Mouse (Mus musculus) hindbrain, embryonic 14.5 days (tissue): ENCODE results near the gene Rasgef1a. TPM values are rescaled to one million over a fixed set of nuclear protein-coding genes. Genes with fewer than 3 reads are reported as not detected.

Experiments used
- ATAC-seq: fragments of 200-750 bp; cut with Nextera tagmentation; 2 replicates; pipeline ENCODE4 v1.8.0; 2017; ENCODE audit warnings: moderate number of reproducible peaks, mild to moderate bottlenecking, moderate TSS enrichment, moderate library complexity; ENCODE audit not compliant: low FRiP score
- DNase-seq: peaks from one replicate; pipeline ENCODE4 v3.0.0-alpha.2; 2015; ENCODE audit warnings: low spot score
- H3K27ac ChIP-seq: fragments of 300-500 bp; sonication (generic); 2 replicates; pipeline ENCODE4 v1.5.1; 2014; ENCODE audit warnings: mild to moderate bottlenecking, moderate library complexity
- H3K27me3 ChIP-seq: fragments of 300-500 bp; sonication (generic); 2 replicates; pipeline ENCODE4 v1.6.1; 2014; ENCODE audit warnings: mild to moderate bottlenecking, low read length, mixed read lengths; ENCODE audit not compliant: control insufficient read depth, insufficient read depth
- H3K36me3 ChIP-seq: fragments of 300-500 bp; sonication (generic); replicated peaks from 2 replicates; pipeline ENCODE4 v1.6.1; 2014; ENCODE audit not compliant: control insufficient read depth, insufficient read depth
- H3K4me1 ChIP-seq: fragments of 300-500 bp; sonication (generic); replicated peaks from 2 replicates; pipeline ENCODE4 v1.6.1; 2014; ENCODE audit warnings: antibody characterized with exemption, low read length, mixed read lengths; ENCODE audit not compliant: control insufficient read depth, insufficient read depth
- H3K4me2 ChIP-seq: fragments of 300-500 bp; sonication (generic); replicated peaks from 2 replicates; pipeline ENCODE4 v1.6.1; 2014; ENCODE audit warnings: mild to moderate bottlenecking, moderate library complexity
- H3K4me3 ChIP-seq: fragments of 300-500 bp; sonication (generic); replicated peaks from 2 replicates; pipeline ENCODE4 v1.5.1; 2014; ENCODE audit warnings: mild to moderate bottlenecking, low read length
- H3K9ac ChIP-seq: fragments of 300-500 bp; sonication (generic); 2 replicates; pipeline ENCODE4 v1.6.1; 2014
- H3K9me3 ChIP-seq: fragments of 300-500 bp; sonication (generic); 2 replicates; pipeline ENCODE4 v1.6.1; 2016; ENCODE audit warnings: low read length; ENCODE audit not compliant: control insufficient read depth
- WGBS: fragments of 180-500 bp; shearing (Covaris S2); extraction: QIAGEN DNeasy Blood & Tissue Kit; methylation state at CpG from one replicate; pipeline ENCODE4 v1.1.7; 2014; 5-methylcytosine and 5-hydroxymethylcytosine counted together
- polyA plus RNA-seq: library from polyadenylated mRNA; unstranded; fragments of >200 nt; fragmentation: Nextera tagmentation; extraction: Ambion mirVana; gene quantifications from 2 replicates; pipeline ENCODE4 v1.2.1, GENCODE M21; 2014

Rasgef1a gene
- polyA plus RNA-seq, result 1.5 and 2.3 TPM in 2 replicates

GRCm38 (mm10) chr6:118010756-118011615 lies at the start of gene Rasgef1a:
Gene Rasgef1a (plus strand): TSS chr6:118011438.
- no peak for DNase-seq

GRCm38 (mm10) chr6:117963201-117963600 lies 48.0 kb upstream of the Rasgef1a start:
- Histone ChIP-seq H3K9me3 (no peaks in the 10 kb centered on the region), H3K4me1 (no peaks in the 10 kb centered on the region), H3K27me3 (no peaks in the 10 kb centered on the region), H3K4me3 (no peak overlapping the region), H3K4me2 (no peak overlapping the region), H3K9ac (no peak overlapping the region), H3K27ac (no peak overlapping the region), H3K36me3 (no peaks in the 10 kb centered on the region)
- 89% methylated on average over 3 of the region's 3 CpGs for WGBS
- ATAC-seq (no peak), DNase-seq (no peak)

More at GRCm38 (mm10) chr6:118010756-118011615, at the start of gene Rasgef1a:
- Histone ChIP-seq H3K4me2 (peak within 1 kb of the TSS; percentile 79), H3K4me3 (peak within 1 kb of the TSS; percentile 54), H3K4me1 (peaks cover 4% of the 10 kb centered on the region), H3K27ac (no peak within 1 kb of the TSS), H3K36me3 (no peaks in the 10 kb centered on the region), H3K27me3 (peaks cover 25% of the 10 kb centered on the region), H3K9me3 (no peaks in the 10 kb centered on the region), H3K9ac (peak within 1 kb of the TSS; percentile 65)
- ATAC-seq, result peak; percentile 54
- WGBS, result 14% methylated on average over 50 of the region's 70 CpGs

- DNase-seq (no peak), ATAC-seq (no peak)
Observed at GRCm38 (mm10) chr6:117966729-117967128, 44.5 kb upstream of the Rasgef1a start.

GRCm38 (mm10) chr6:117987173-117987572 lies 24.1 kb upstream of the Rasgef1a start:
- no peak overlapping the region for H3K4me3 ChIP-seq
- DNase-seq, result no peak
- H3K4me2 ChIP-seq, result no peak overlapping the region
- H3K9ac ChIP-seq, result no peak overlapping the region
- no peaks in the 10 kb centered on the region for H3K4me1 ChIP-seq
- ATAC-seq, result no peak
- no peak overlapping the region for H3K27ac ChIP-seq
- H3K27me3 ChIP-seq, result no peaks in the 10 kb centered on the region
- WGBS, result 64% methylated on average over 5 of the region's 5 CpGs
- no peaks in the 10 kb centered on the region for H3K9me3 ChIP-seq
- no peaks in the 10 kb centered on the region for H3K36me3 ChIP-seq

More at GRCm38 (mm10) chr6:117966729-117967128, 44.5 kb upstream of the Rasgef1a start:
- no peak overlapping the region for H3K27ac ChIP-seq
- no peaks in the 10 kb centered on the region for H3K9me3 ChIP-seq
- H3K27me3 ChIP-seq, result no peaks in the 10 kb centered on the region
- no peak overlapping the region for H3K4me2 ChIP-seq
- WGBS, result 61% methylated on average over 9 of the region's 9 CpGs
- H3K9ac ChIP-seq, result no peak overlapping the region
- no peaks in the 10 kb centered on the region for H3K4me1 ChIP-seq
- H3K4me3 ChIP-seq, result no peak overlapping the region
- no peaks in the 10 kb centered on the region for H3K36me3 ChIP-seq

GRCm38 (mm10) chr6:117989209-117989608 lies 22.0 kb upstream of the Rasgef1a start:
- no peak for ATAC-seq
- 92% methylated on average over 7 of the region's 7 CpGs for WGBS

GRCm38 (mm10) chr6:117990649-117991048 lies 20.6 kb upstream of the Rasgef1a start:
- Histone ChIP-seq H3K27ac (no peak overlapping the region), H3K27me3 (no peaks in the 10 kb centered on the region), H3K4me3 (no peak overlapping the region), H3K36me3 (no peaks in the 10 kb centered on the region), H3K4me2 (no peak overlapping the region), H3K4me1 (no peaks in the 10 kb centered on the region), H3K9ac (no peak overlapping the region), H3K9me3 (no peaks in the 10 kb centered on the region)
- WGBS, result 78% methylated on average over 8 of the region's 8 CpGs
- ATAC-seq (no peak), DNase-seq (no peak)

More at GRCm38 (mm10) chr6:117989209-117989608, 22.0 kb upstream of the Rasgef1a start:
- DNase-seq, result no peak
- Histone ChIP-seq H3K4me1 (no peaks in the 10 kb centered on the region), H3K4me2 (no peak overlapping the region), H3K9ac (no peak overlapping the region), H3K4me3 (no peak overlapping the region), H3K36me3 (no peaks in the 10 kb centered on the region), H3K27me3 (no peaks in the 10 kb centered on the region), H3K27ac (no peak overlapping the region), H3K9me3 (no peaks in the 10 kb centered on the region)

- 73% methylated on average over 7 of the region's 7 CpGs for WGBS
Observed at GRCm38 (mm10) chr6:117991297-117991696, 19.9 kb upstream of the Rasgef1a start.

GRCm38 (mm10) chr6:117991928-117992327 lies 19.3 kb upstream of the Rasgef1a start:
- H3K36me3 ChIP-seq, result no peaks in the 10 kb centered on the region
- ATAC-seq, result no peak
- DNase-seq, result no peak
- H3K4me2 ChIP-seq, result no peak overlapping the region
- H3K9me3 ChIP-seq, result no peaks in the 10 kb centered on the region
- H3K4me1 ChIP-seq, result no peaks in the 10 kb centered on the region
- WGBS, result 72% methylated on average over 8 of the region's 8 CpGs
- H3K4me3 ChIP-seq, result no peak overlapping the region
- no peak overlapping the region for H3K27ac ChIP-seq
- H3K9ac ChIP-seq, result no peak overlapping the region
- H3K27me3 ChIP-seq, result no peaks in the 10 kb centered on the region

More at GRCm38 (mm10) chr6:117991297-117991696, 19.9 kb upstream of the Rasgef1a start:
- ATAC-seq (no peak), DNase-seq (no peak)
- no peaks in the 10 kb centered on the region for H3K27me3 ChIP-seq
- H3K4me2 ChIP-seq, result no peak overlapping the region
- H3K9me3 ChIP-seq, result no peaks in the 10 kb centered on the region
- H3K27ac ChIP-seq, result no peak overlapping the region
- no peaks in the 10 kb centered on the region for H3K4me1 ChIP-seq
- H3K9ac ChIP-seq, result no peak overlapping the region
- no peaks in the 10 kb centered on the region for H3K36me3 ChIP-seq
- no peak overlapping the region for H3K4me3 ChIP-seq

- DNase-seq (no peak), ATAC-seq (no peak; the same call in 1 of the 2 replicates)
- 50% methylated on average over 9 of the region's 9 CpGs for WGBS
- H3K4me3 ChIP-seq, result no peak overlapping the region
- no peaks in the 10 kb centered on the region for H3K9me3 ChIP-seq
- H3K4me1 ChIP-seq, result no peaks in the 10 kb centered on the region
- H3K27ac ChIP-seq, result no peak overlapping the region
- H3K36me3 ChIP-seq, result no peaks in the 10 kb centered on the region
- H3K9ac ChIP-seq, result no peak overlapping the region
- no peak overlapping the region for H3K4me2 ChIP-seq
- H3K27me3 ChIP-seq, result no peaks in the 10 kb centered on the region
Observed at GRCm38 (mm10) chr6:117995168-117995567, 16.1 kb upstream of the Rasgef1a start.
